Mouse (Mus musculus): ENCODE data around the gene Ftsj3. TPM values are rescaled to one million over a fixed set of nuclear protein-coding genes. Genes with fewer than 3 reads are reported as not detected.

Gene Ftsj3
- total and polyA plus RNA-seq, 3 experiments: 21.6 to 109 (median 49.0) TPM

- no peaks in the 10 kb centered on the region for H3K9me3 ChIP-seq (replicated peaks)
- DNase-seq (ENCODE audit: low spot score): peak; percentile 88
- H3K27me3 ChIP-seq (ENCODE audit: insufficient read depth, low read length): no peaks in the 10 kb centered on the region
- peak; percentile 91 for ATAC-seq (ENCODE audit: extremely low read depth, insufficient number of reproducible peaks, low FRiP score, poor library complexity, severe bottlenecking)
- H3K4me1 ChIP-seq (ENCODE audit: insufficient read depth, low read depth, low read length): peaks cover 37% of the 10 kb centered on the region
- TF ChIP-seq POLR2AphosphoS5 (IDR thresholded peaks at IDR 0.05; ENCODE audit: insufficient replicate concordance, low read depth, low read length) (peak; percentile 33; the same call in 1 of the 2 replicates), GATA2 (IDR thresholded peaks at IDR 0.05; ENCODE audit: borderline replicate concordance, low read depth, low read length) (no peak), TAL1 (conservative IDR thresholded peaks at IDR 0.05; ENCODE audit: low read depth, low read length) (no peak), GATA1 (IDR thresholded peaks at IDR 0.05; ENCODE audit: borderline replicate concordance, low read length) (no peak), CTCF (IDR thresholded peaks at IDR 0.05; ENCODE audit: low read depth, low read length) (no peak)
- peaks cover 44% of the 10 kb centered on the region for H3K36me3 ChIP-seq (replicated peaks)
- H3K4me3 ChIP-seq (ENCODE audit: low read depth, low read length): peak within 1 kb of the TSS; percentile 97
Measured at GRCm38 (mm10) chr11:106215927-106216729, 39.8 kb downstream of the Ftsj3 start, which contains the start of gene Ccdc47. Gene Ccdc47, minus strand, starts transcription at chr11:106216344.

GRCm38 (mm10) chr11:106215450-106215859, 40.4 kb downstream of the Ftsj3 start:
- peaks cover 34% of the 10 kb centered on the region for H3K4me1 ChIP-seq (ENCODE audit: insufficient read depth, low read depth, low read length)
- no peaks in the 10 kb centered on the region for H3K27me3 ChIP-seq (ENCODE audit: insufficient read depth, low read length)
- no peak for DNase-seq (ENCODE audit: low spot score)
- ATAC-seq (ENCODE audit: extremely low read depth, insufficient number of reproducible peaks, low FRiP score, poor library complexity, severe bottlenecking): no peak
- H3K9me3 ChIP-seq (replicated peaks): no peaks in the 10 kb centered on the region
- peak overlapping the region; percentile 97 for H3K4me3 ChIP-seq (ENCODE audit: low read depth, low read length)
- TF ChIP-seq POLR2AphosphoS5 (IDR thresholded peaks at IDR 0.05; ENCODE audit: insufficient replicate concordance, low read depth, low read length) (no peak), CTCF (IDR thresholded peaks at IDR 0.05; ENCODE audit: low read depth, low read length) (no peak), GATA1 (IDR thresholded peaks at IDR 0.05; ENCODE audit: borderline replicate concordance, low read length) (no peak), GATA2 (IDR thresholded peaks at IDR 0.05; ENCODE audit: borderline replicate concordance, low read depth, low read length) (no peak), TAL1 (conservative IDR thresholded peaks at IDR 0.05; ENCODE audit: low read depth, low read length) (no peak)
- peaks cover 44% of the 10 kb centered on the region for H3K36me3 ChIP-seq (replicated peaks)

- no peak for ATAC-seq (ENCODE audit: extremely low read depth, insufficient number of reproducible peaks, low FRiP score, poor library complexity, severe bottlenecking)
Measured at GRCm38 (mm10) chr11:106214856-106215255, 41.0 kb downstream of the Ftsj3 start.

GRCm38 (mm10) chr11:106212771-106213170, 43.1 kb downstream of the Ftsj3 start:
- H3K9me3 ChIP-seq (replicated peaks): no peaks in the 10 kb centered on the region
- H3K36me3 ChIP-seq (replicated peaks): peaks cover 66% of the 10 kb centered on the region
- no peak overlapping the region for H3K4me3 ChIP-seq (ENCODE audit: low read depth, low read length)
- H3K4me1 ChIP-seq (ENCODE audit: insufficient read depth, low read depth, low read length): peaks cover 22% of the 10 kb centered on the region
- H3K27me3 ChIP-seq (ENCODE audit: insufficient read depth, low read length): no peaks in the 10 kb centered on the region
- no peak for ATAC-seq (ENCODE audit: extremely low read depth, insufficient number of reproducible peaks, low FRiP score, poor library complexity, severe bottlenecking)
- no peak for TF ChIP-seq GATA1 (IDR thresholded peaks at IDR 0.05; ENCODE audit: borderline replicate concordance, low read length)
- TF ChIP-seq GATA2 (IDR thresholded peaks at IDR 0.05; ENCODE audit: borderline replicate concordance, low read depth, low read length): no peak
- no peak for TF ChIP-seq TAL1 (conservative IDR thresholded peaks at IDR 0.05; ENCODE audit: low read depth, low read length)
- TF ChIP-seq POLR2AphosphoS5 (IDR thresholded peaks at IDR 0.05; ENCODE audit: insufficient replicate concordance, low read depth, low read length): no peak
- no peak for TF ChIP-seq CTCF (IDR thresholded peaks at IDR 0.05; ENCODE audit: low read depth, low read length)
- no peak for DNase-seq (ENCODE audit: low spot score)

More at GRCm38 (mm10) chr11:106214856-106215255, 41.0 kb downstream of the Ftsj3 start:
- TF ChIP-seq POLR2AphosphoS5 (IDR thresholded peaks at IDR 0.05; ENCODE audit: insufficient replicate concordance, low read depth, low read length): no peak
- TF ChIP-seq GATA1 (IDR thresholded peaks at IDR 0.05; ENCODE audit: borderline replicate concordance, low read length): no peak
- no peak for TF ChIP-seq CTCF (IDR thresholded peaks at IDR 0.05; ENCODE audit: low read depth, low read length)
- TF ChIP-seq GATA2 (IDR thresholded peaks at IDR 0.05; ENCODE audit: borderline replicate concordance, low read depth, low read length): no peak
- TF ChIP-seq TAL1 (conservative IDR thresholded peaks at IDR 0.05; ENCODE audit: low read depth, low read length): no peak
- Histone ChIP-seq H3K4me1 (ENCODE audit: insufficient read depth, low read depth, low read length) (peaks cover 34% of the 10 kb centered on the region), H3K4me3 (ENCODE audit: low read depth, low read length) (peak overlapping the region; percentile 97), H3K9me3 (replicated peaks) (no peaks in the 10 kb centered on the region), H3K36me3 (replicated peaks) (peaks cover 50% of the 10 kb centered on the region), H3K27me3 (ENCODE audit: insufficient read depth, low read length) (no peaks in the 10 kb centered on the region)
- no peak for DNase-seq (ENCODE audit: low spot score)

- H3K27me3 ChIP-seq (ENCODE audit: insufficient read depth, low read length): no peaks in the 10 kb centered on the region
- peaks cover 88% of the 10 kb centered on the region for H3K36me3 ChIP-seq (replicated peaks)
- ATAC-seq (ENCODE audit: extremely low read depth, insufficient number of reproducible peaks, low FRiP score, poor library complexity, severe bottlenecking): no peak
- peaks cover 37% of the 10 kb centered on the region for H3K4me1 ChIP-seq (ENCODE audit: insufficient read depth, low read depth, low read length)
- H3K9me3 ChIP-seq (replicated peaks): no peaks in the 10 kb centered on the region
- no peak for DNase-seq (ENCODE audit: low spot score)
- no peak for TF ChIP-seq CTCF (IDR thresholded peaks at IDR 0.05; ENCODE audit: low read depth, low read length)
- no peak within 1 kb of the TSS; the same call in 1 of the 2 replicates for H3K4me3 ChIP-seq (ENCODE audit: low read depth, low read length)
Measured at GRCm38 (mm10) chr11:106202123-106202465, 53.8 kb downstream of the Ftsj3 start, which contains the start of gene Strada. Gene Strada, minus strand, starts transcription at chr11:106202168.

GRCm38 (mm10) chr11:106201337-106202122, 54.3 kb downstream of the Ftsj3 start:
- H3K4me1 ChIP-seq (ENCODE audit: insufficient read depth, low read depth, low read length): peaks cover 37% of the 10 kb centered on the region
- no peaks in the 10 kb centered on the region for H3K9me3 ChIP-seq (replicated peaks)
- no peaks in the 10 kb centered on the region for H3K27me3 ChIP-seq (ENCODE audit: insufficient read depth, low read length)
- peaks cover 88% of the 10 kb centered on the region for H3K36me3 ChIP-seq (replicated peaks)
- no peak overlapping the region; the same call in 1 of the 2 replicates for H3K4me3 ChIP-seq (ENCODE audit: low read depth, low read length)
- peak; percentile 54 for TF ChIP-seq TAL1 (conservative IDR thresholded peaks at IDR 0.05; ENCODE audit: low read depth, low read length)
- TF ChIP-seq POLR2AphosphoS5 (IDR thresholded peaks at IDR 0.05; ENCODE audit: insufficient replicate concordance, low read depth, low read length): no peak
- peak; percentile 29 for DNase-seq (ENCODE audit: low spot score)
- peak; percentile 67 for ATAC-seq (ENCODE audit: extremely low read depth, insufficient number of reproducible peaks, low FRiP score, poor library complexity, severe bottlenecking)
